Mouse (Mus musculus): ENCODE results near the gene Serpina1b.

DNA sequence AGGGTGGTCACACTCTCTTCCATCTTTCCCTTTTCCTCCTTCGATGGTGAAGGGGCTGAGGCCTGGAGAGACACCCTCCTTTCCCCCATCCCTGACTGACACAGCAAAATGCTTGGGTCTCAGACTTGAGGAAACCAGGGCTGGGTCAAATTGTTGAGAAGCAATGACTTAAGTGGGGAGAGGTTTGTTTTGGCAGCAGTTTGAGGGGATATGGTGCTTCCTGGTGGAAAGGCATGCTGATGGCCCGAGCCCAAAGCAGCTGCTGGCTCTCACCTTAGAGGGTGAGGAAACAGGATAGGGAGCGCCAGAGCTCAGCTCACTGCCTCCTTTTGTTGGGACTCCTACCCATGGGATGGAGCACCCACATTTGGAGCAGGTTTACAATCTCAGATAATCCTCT is 30.8 kb upstream of the Serpina1b start:
- no peak for TF ChIP-seq GATA1 (IDR thresholded peaks at IDR 0.05; ENCODE audit: borderline replicate concordance, low read length)
- TF ChIP-seq FLI1 (IDR thresholded peaks at IDR 0.05; ENCODE audit: low read length), result no peak

Measured in megakaryocyte, embryonic 14.5 days (primary cell).